Mouse (Mus musculus) stomach, embryonic 14.5 days (tissue): ENCODE data around the gene Olfr288. TPM values are rescaled to one million over a fixed set of nuclear protein-coding genes. Genes with fewer than 3 reads are reported as not detected.

Source experiments
- ATAC-seq: fragments of 200-750 bp; cut with Nextera tagmentation; 2 replicates; pipeline ENCODE4 v1.8.0; 2017; ENCODE audit warnings: low read depth, moderate TSS enrichment; ENCODE audit not compliant: insufficient number of reproducible peaks, insufficient read depth, low FRiP score
- H3K27ac ChIP-seq: fragments of 300-500 bp; sonication (generic); 2 replicates; pipeline ENCODE4 v1.5.1; 2014; ENCODE audit warnings: mild to moderate bottlenecking, low read length, moderate library complexity, mixed read lengths
- H3K27me3 ChIP-seq: fragments of 300-500 bp; sonication (generic); 2 replicates; pipeline ENCODE4 v1.6.1; 2014; ENCODE audit warnings: low read length, control low read depth, mixed read lengths; ENCODE audit not compliant: control insufficient read depth, insufficient read depth
- H3K36me3 ChIP-seq: fragments of 300-500 bp; sonication (generic); 2 replicates; pipeline ENCODE4 v1.6.1; 2014; ENCODE audit warnings: mild to moderate bottlenecking, control low read depth, low read length, moderate library complexity, mixed read lengths; ENCODE audit not compliant: control insufficient read depth, insufficient read depth
- H3K4me1 ChIP-seq: fragments of 300-500 bp; sonication (generic); 2 replicates; pipeline ENCODE4 v1.6.1; 2014; ENCODE audit warnings: low read length, control low read depth, mixed read lengths; ENCODE audit not compliant: control insufficient read depth, insufficient read depth
- H3K4me2 ChIP-seq: fragments of 300-500 bp; sonication (generic); replicated peaks from 2 replicates; pipeline ENCODE4 v1.6.1; 2014; ENCODE audit warnings: low read depth, low read length, control low read depth
- H3K4me3 ChIP-seq: fragments of 300-500 bp; sonication (generic); 2 replicates; pipeline ENCODE4 v1.5.1; 2014; ENCODE audit warnings: low read depth, low read length, control low read depth
- H3K9ac ChIP-seq: fragments of 300-500 bp; sonication (generic); replicated peaks from 2 replicates; pipeline ENCODE4 v1.6.1; 2014; ENCODE audit warnings: low read depth, mild to moderate bottlenecking, control low read depth, low read length, moderate library complexity, mixed read lengths
- H3K9me3 ChIP-seq: fragments of 300-500 bp; sonication (generic); 2 replicates; pipeline ENCODE4 v1.6.1; 2016; ENCODE audit warnings: low read depth, low read length, control low read depth; ENCODE audit not compliant: control insufficient read depth
- WGBS: fragments of 180-500 bp; shearing (Covaris S2); extraction: QIAGEN DNeasy Blood & Tissue Kit; methylation state at CpG from one replicate; pipeline ENCODE4 v1.1.7; 2014; 5-methylcytosine and 5-hydroxymethylcytosine counted together
- polyA plus RNA-seq: library from polyadenylated mRNA; unstranded; fragments of >200 nt; fragmentation: Nextera tagmentation; extraction: Ambion mirVana; gene quantifications from 2 replicates; pipeline ENCODE4 v1.2.1, GENCODE M21; 2014

The Olfr288 gene
- polyA plus RNA-seq, 1 experiment from 2014 or later = not detected

DNA sequence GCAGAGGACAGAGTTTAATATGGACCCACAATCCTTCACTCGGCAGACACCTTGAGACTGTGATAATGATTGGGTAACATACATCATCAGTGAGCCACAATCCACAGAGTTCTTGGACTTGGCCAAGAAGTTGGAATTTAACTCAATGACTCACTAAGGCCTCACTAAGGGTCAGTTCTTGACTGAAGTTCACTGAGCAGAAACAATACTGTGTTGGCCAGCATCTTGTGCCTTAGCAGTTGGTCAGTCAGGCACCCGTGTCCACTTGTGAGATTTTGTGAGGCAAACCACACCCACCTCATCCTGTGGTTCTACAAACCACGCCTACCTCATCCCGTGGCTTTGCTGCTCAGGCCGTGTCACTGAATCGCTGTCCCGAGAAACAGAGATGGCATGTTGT is 14.3 kb upstream of the Olfr288 start:
- H3K9ac ChIP-seq = no peak overlapping the region
- ATAC-seq = no peak
- no peaks in the 10 kb centered on the region for H3K4me1 ChIP-seq
- WGBS = 75% methylated on average over 7 of the region's 7 CpGs
- H3K9me3 ChIP-seq = no peaks in the 10 kb centered on the region
- no peaks in the 10 kb centered on the region for H3K36me3 ChIP-seq
- H3K27me3 ChIP-seq = no peaks in the 10 kb centered on the region
- no peak overlapping the region for H3K4me3 ChIP-seq
- no peak overlapping the region for H3K27ac ChIP-seq
- H3K4me2 ChIP-seq = no peak overlapping the region

DNA sequence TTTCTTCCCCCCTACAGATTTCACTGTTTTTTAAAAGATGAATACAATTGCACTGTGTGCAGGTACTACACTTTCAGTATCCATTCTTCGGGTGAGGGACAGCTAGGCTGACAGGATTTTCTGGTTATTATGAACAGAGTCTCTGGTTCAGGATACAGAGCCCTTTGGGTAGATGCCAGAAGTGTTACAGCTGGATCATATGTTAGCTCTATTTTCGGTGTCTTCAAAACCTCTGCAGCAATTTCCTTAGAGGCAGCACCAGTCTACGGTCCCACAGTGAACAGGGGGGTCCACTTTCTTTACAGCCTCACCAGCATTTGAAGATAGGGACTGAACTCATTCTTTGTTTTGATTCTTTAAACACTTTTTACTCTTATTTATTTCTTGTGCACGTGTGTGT is 10.9 kb downstream of the Olfr288 start:
- no peaks in the 10 kb centered on the region for H3K9me3 ChIP-seq
- no peaks in the 10 kb centered on the region for H3K27me3 ChIP-seq
- no peak overlapping the region for H3K4me3 ChIP-seq
- 61% methylated on average over 4 of the region's 4 CpGs for WGBS
- H3K27ac ChIP-seq = no peak overlapping the region
- H3K4me2 ChIP-seq = no peak overlapping the region
- ATAC-seq = no peak
- no peaks in the 10 kb centered on the region for H3K4me1 ChIP-seq
- no peaks in the 10 kb centered on the region for H3K36me3 ChIP-seq
- no peak overlapping the region for H3K9ac ChIP-seq

GRCm38 (mm10) chr15:98181856-98182570 is 13.3 kb downstream of the Olfr288 start:
- Histone ChIP-seq H3K9me3 (no peaks in the 10 kb centered on the region), H3K27ac (no peak overlapping the region), H3K36me3 (no peaks in the 10 kb centered on the region), H3K4me3 (no peak overlapping the region), H3K9ac (no peak overlapping the region), H3K27me3 (no peaks in the 10 kb centered on the region), H3K4me2 (no peak overlapping the region), H3K4me1 (no peaks in the 10 kb centered on the region)
- WGBS = 68% methylated on average over 12 of the region's 12 CpGs
- no peak for ATAC-seq

GRCm38 (mm10) chr15:98181132-98181711 is 14.1 kb downstream of the Olfr288 start:
- Histone ChIP-seq H3K9ac (no peak overlapping the region), H3K4me2 (peak overlapping the region; percentile 42), H3K36me3 (no peaks in the 10 kb centered on the region), H3K9me3 (no peaks in the 10 kb centered on the region), H3K27me3 (no peaks in the 10 kb centered on the region), H3K27ac (no peak overlapping the region), H3K4me1 (no peaks in the 10 kb centered on the region), H3K4me3 (peak overlapping the region; percentile 40)
- peak; percentile 97 for ATAC-seq
- WGBS = under 1% methylated on average over 30 of the region's 30 CpGs

GRCm38 (mm10) chr15:98180567-98181131 is 14.7 kb downstream of the Olfr288 start:
- H3K9me3 ChIP-seq = no peaks in the 10 kb centered on the region
- H3K4me1 ChIP-seq = no peaks in the 10 kb centered on the region
- WGBS = 7% methylated on average over 26 of the region's 26 CpGs
- H3K9ac ChIP-seq = no peak overlapping the region
- H3K27ac ChIP-seq = no peak overlapping the region
- peak overlapping the region; percentile 42 for H3K4me2 ChIP-seq
- no peak for ATAC-seq
- peak overlapping the region; percentile 40 for H3K4me3 ChIP-seq
- H3K27me3 ChIP-seq = no peaks in the 10 kb centered on the region
- H3K36me3 ChIP-seq = no peaks in the 10 kb centered on the region

DNA sequence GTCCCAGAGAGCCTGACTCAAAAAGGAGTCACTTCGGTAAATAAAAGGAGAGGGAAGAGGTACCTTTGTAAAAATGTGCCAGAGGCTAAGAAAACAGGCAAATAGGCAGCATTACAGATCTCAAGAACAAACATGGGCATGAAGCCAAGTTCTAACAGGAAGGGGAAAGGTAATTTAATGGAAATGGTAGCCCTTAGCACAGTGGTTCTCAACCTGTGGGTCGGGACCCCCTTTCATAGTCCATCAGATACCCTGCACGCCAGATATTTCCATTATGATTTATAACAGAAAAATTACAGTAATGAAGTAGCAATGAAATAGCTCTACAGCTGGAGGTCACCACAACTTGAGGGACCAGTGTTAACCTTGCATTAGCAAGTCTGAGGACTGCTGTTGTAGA is 18.0 kb downstream of the Olfr288 start:
- H3K36me3 ChIP-seq = no peaks in the 10 kb centered on the region
- 69% methylated on average over 3 of the region's 3 CpGs for WGBS
- no peak for ATAC-seq
- H3K27me3 ChIP-seq = peaks cover 3% of the 10 kb centered on the region; the same call in 1 of the 2 replicates
- H3K4me3 ChIP-seq = no peak overlapping the region
- no peaks in the 10 kb centered on the region for H3K4me1 ChIP-seq
- H3K27ac ChIP-seq = no peak overlapping the region
- no peak overlapping the region for H3K4me2 ChIP-seq
- H3K9me3 ChIP-seq = no peaks in the 10 kb centered on the region
- no peak overlapping the region for H3K9ac ChIP-seq

- no peaks in the 10 kb centered on the region for H3K4me1 ChIP-seq
- WGBS = 39% methylated on average over 8 of the region's 8 CpGs
- H3K4me3 ChIP-seq = no peak overlapping the region
- H3K9me3 ChIP-seq = no peaks in the 10 kb centered on the region
- no peak overlapping the region for H3K9ac ChIP-seq
- ATAC-seq = no peak
- H3K27me3 ChIP-seq = peaks cover 18% of the 10 kb centered on the region
- H3K27ac ChIP-seq = no peak overlapping the region
- no peaks in the 10 kb centered on the region for H3K36me3 ChIP-seq
- no peak overlapping the region for H3K4me2 ChIP-seq
Observed at GRCm38 (mm10) chr15:98173821-98174220, 21.5 kb downstream of the Olfr288 start.

GRCm38 (mm10) chr15:98172113-98172512 is 23.2 kb downstream of the Olfr288 start:
- WGBS = 65% methylated on average over 5 of the region's 5 CpGs
- Histone ChIP-seq H3K27me3 (peaks cover 33% of the 10 kb centered on the region), H3K9ac (no peak overlapping the region), H3K4me1 (peaks cover 7% of the 10 kb centered on the region; the same call in 1 of the 2 replicates), H3K4me2 (no peak overlapping the region), H3K27ac (no peak overlapping the region), H3K4me3 (no peak overlapping the region), H3K36me3 (no peaks in the 10 kb centered on the region), H3K9me3 (no peaks in the 10 kb centered on the region)
- no peak for ATAC-seq
